Mouse (Mus musculus) heart, embryonic 10.5 days (tissue): ENCODE data around the gene C2cd4c. TPM values are rescaled to one million over a fixed set of nuclear protein-coding genes. Genes with fewer than 3 reads are reported as not detected.

Experiments used
- DNase-seq: peaks from one replicate; pipeline ENCODE4 v3.0.0-alpha.2; 2017; ENCODE audit warnings: low spot score
- H3K27ac ChIP-seq: fragments of 300-500 bp; sonication (generic); 2 replicates; pipeline ENCODE4 v1.5.1; 2016; ENCODE audit warnings: mild to moderate bottlenecking
- H3K27me3 ChIP-seq: fragments of 300-500 bp; sonication (generic); 2 replicates; pipeline ENCODE4 v1.6.1; 2016; ENCODE audit warnings: mild to moderate bottlenecking; ENCODE audit not compliant: poor library complexity, insufficient read depth, severe bottlenecking
- H3K36me3 ChIP-seq: fragments of 300-500 bp; sonication (generic); 2 replicates; pipeline ENCODE4 v1.6.1; 2016; ENCODE audit warnings: mild to moderate bottlenecking, moderate library complexity
- H3K4me1 ChIP-seq: fragments of 300-500 bp; sonication (generic); 2 replicates; pipeline ENCODE4 v1.6.1; 2016; ENCODE audit warnings: mild to moderate bottlenecking
- H3K4me3 ChIP-seq: fragments of 300-500 bp; sonication (generic); 2 replicates; pipeline ENCODE4 v1.5.1; 2016; ENCODE audit warnings: mild to moderate bottlenecking, moderate library complexity
- H3K9me3 ChIP-seq: fragments of 300-500 bp; sonication (generic); 2 replicates; pipeline ENCODE4 v1.6.1; 2016; ENCODE audit warnings: mild to moderate bottlenecking, moderate library complexity
- WGBS: fragments of 180-500 bp; shearing (Covaris S2); methylation state at CpG from one replicate; pipeline ENCODE4 v1.1.7; 2016; 5-methylcytosine and 5-hydroxymethylcytosine counted together
- polyA plus RNA-seq: library from polyadenylated mRNA; unstranded; fragments of >200 nt; fragmentation: Nextera tagmentation; extraction: Ambion mirVana; gene quantifications from 2 replicates; pipeline ENCODE4 v1.2.1, GENCODE M21; 2016

C2cd4c gene
- polyA plus RNA-seq, 1 experiment from 2014 or later = not detected

DNA sequence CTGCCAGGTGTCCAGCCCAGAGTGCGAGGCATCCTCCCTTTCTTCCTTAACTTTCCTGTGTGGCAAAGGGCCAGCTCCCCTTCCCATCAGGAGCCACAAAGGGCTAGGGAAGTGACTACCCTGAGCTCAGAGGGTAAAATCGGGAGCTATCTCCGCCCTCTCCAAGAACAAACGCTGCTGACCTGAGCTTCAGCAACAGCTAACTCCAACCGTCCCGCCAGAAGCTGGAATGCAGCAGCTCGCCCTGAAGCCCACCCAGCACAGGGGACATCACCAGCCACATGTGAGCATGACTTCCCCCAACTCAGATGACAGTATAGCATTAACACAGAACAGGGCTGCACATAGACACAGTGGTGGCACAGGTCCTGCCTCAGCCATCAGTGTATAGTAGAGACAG is 29.8 kb downstream of the C2cd4c start:
- no peaks in the 10 kb centered on the region for H3K9me3 ChIP-seq
- peak; percentile 73 for DNase-seq
- WGBS = 54% methylated on average over 7 of the region's 7 CpGs
- no peaks in the 10 kb centered on the region for H3K4me1 ChIP-seq
- H3K36me3 ChIP-seq = no peaks in the 10 kb centered on the region
- peaks cover 30% of the 10 kb centered on the region for H3K27me3 ChIP-seq
- H3K4me3 ChIP-seq = no peak overlapping the region
- no peak overlapping the region for H3K27ac ChIP-seq

GRCm38 (mm10) chr10:79581501-79581900 is 32.3 kb downstream of the C2cd4c start:
- Histone ChIP-seq H3K4me1 (no peaks in the 10 kb centered on the region), H3K4me3 (no peak overlapping the region), H3K27me3 (peaks cover 30% of the 10 kb centered on the region), H3K36me3 (no peaks in the 10 kb centered on the region), H3K9me3 (no peaks in the 10 kb centered on the region), H3K27ac (no peak overlapping the region)
- WGBS = 83% methylated on average over 8 of the region's 8 CpGs
- DNase-seq = peak; percentile 58

GRCm38 (mm10) chr10:79580811-79581210 is 33.0 kb downstream of the C2cd4c start:
- peaks cover 25% of the 10 kb centered on the region for H3K27me3 ChIP-seq
- H3K27ac ChIP-seq = no peak overlapping the region
- no peaks in the 10 kb centered on the region for H3K9me3 ChIP-seq
- no peaks in the 10 kb centered on the region for H3K36me3 ChIP-seq
- no peaks in the 10 kb centered on the region for H3K4me1 ChIP-seq
- 43% methylated on average over 6 of the region's 6 CpGs for WGBS
- H3K4me3 ChIP-seq = no peak overlapping the region
- DNase-seq = peak; percentile 70

DNA sequence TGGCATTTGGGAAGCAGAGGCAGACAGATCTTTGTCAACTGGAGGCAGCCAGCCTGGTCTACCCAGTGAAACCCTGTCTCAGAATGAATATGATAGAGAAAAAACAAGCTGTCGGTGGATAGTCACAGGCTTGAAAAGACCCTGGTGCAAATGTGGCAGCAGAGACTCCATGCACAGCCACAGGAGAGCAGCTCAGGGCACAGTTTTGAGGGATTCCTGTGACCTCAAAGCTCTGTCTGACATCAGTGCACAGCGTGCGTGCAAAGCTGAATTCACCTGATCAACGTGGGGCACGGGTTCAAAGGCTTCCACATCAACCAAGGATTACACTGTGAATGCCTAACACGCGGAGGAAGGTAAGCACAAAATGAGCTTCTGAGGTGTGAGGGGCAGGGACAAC is 33.5 kb downstream of the C2cd4c start:
- H3K27me3 ChIP-seq = peaks cover 23% of the 10 kb centered on the region
- H3K27ac ChIP-seq = no peak overlapping the region
- peak; percentile 69 for DNase-seq
- no peaks in the 10 kb centered on the region for H3K9me3 ChIP-seq
- no peak overlapping the region for H3K4me3 ChIP-seq
- no peaks in the 10 kb centered on the region for H3K4me1 ChIP-seq
- H3K36me3 ChIP-seq = no peaks in the 10 kb centered on the region
- 62% methylated on average over 7 of the region's 7 CpGs for WGBS

- no peaks in the 10 kb centered on the region for H3K4me1 ChIP-seq
- 77% methylated on average over 12 of the region's 12 CpGs for WGBS
- no peaks in the 10 kb centered on the region for H3K36me3 ChIP-seq
- DNase-seq = peak; percentile 58
- no peak overlapping the region for H3K27ac ChIP-seq
- no peaks in the 10 kb centered on the region for H3K9me3 ChIP-seq
- peaks cover 23% of the 10 kb centered on the region for H3K27me3 ChIP-seq
- H3K4me3 ChIP-seq = no peak overlapping the region
These were observed 34.0 kb downstream of the C2cd4c start for GRCm38 (mm10) chr10:79579781-79580180.

- Histone ChIP-seq H3K4me3 (no peak overlapping the region), H3K36me3 (no peaks in the 10 kb centered on the region), H3K27me3 (peaks cover 20% of the 10 kb centered on the region), H3K9me3 (no peaks in the 10 kb centered on the region), H3K27ac (no peak overlapping the region), H3K4me1 (no peaks in the 10 kb centered on the region)
- WGBS = 78% methylated on average over 7 of the region's 7 CpGs
- DNase-seq = peak; percentile 69
These were observed 34.9 kb downstream of the C2cd4c start for GRCm38 (mm10) chr10:79578891-79579290.

DNA sequence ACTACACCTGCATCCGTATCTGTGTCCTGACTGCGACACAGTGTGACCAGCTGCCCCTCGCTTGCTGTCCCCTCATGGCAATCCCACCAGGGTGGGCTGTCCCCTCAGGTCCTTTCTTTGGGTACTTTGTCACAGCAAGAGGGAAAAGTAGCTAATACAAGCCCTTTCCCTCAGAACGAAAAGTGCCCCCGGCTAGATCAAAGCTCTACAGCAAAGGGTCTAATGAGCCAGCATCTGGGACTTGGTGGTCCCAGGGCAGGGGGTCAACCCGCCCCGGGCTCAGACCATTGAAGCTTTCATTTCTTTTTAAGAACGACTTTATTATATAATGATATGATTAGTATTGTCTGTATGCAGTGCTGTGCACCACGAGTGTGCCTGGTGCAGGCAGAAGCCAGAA is 35.5 kb downstream of the C2cd4c start:
- no peaks in the 10 kb centered on the region for H3K4me1 ChIP-seq
- H3K9me3 ChIP-seq = no peaks in the 10 kb centered on the region
- H3K4me3 ChIP-seq = no peak overlapping the region
- H3K36me3 ChIP-seq = no peaks in the 10 kb centered on the region
- 73% methylated on average over 9 of the region's 9 CpGs for WGBS
- peak; percentile 55 for DNase-seq
- peaks cover 19% of the 10 kb centered on the region for H3K27me3 ChIP-seq
- H3K27ac ChIP-seq = no peak overlapping the region

GRCm38 (mm10) chr10:79577376-79577775 is 36.4 kb downstream of the C2cd4c start:
- no peak overlapping the region for H3K27ac ChIP-seq
- no peaks in the 10 kb centered on the region for H3K4me1 ChIP-seq
- H3K27me3 ChIP-seq = peaks cover 19% of the 10 kb centered on the region
- 72% methylated on average over 4 of the region's 4 CpGs for WGBS
- H3K9me3 ChIP-seq = no peaks in the 10 kb centered on the region
- no peaks in the 10 kb centered on the region for H3K36me3 ChIP-seq
- DNase-seq = peak; percentile 67
- no peak overlapping the region for H3K4me3 ChIP-seq

DNA sequence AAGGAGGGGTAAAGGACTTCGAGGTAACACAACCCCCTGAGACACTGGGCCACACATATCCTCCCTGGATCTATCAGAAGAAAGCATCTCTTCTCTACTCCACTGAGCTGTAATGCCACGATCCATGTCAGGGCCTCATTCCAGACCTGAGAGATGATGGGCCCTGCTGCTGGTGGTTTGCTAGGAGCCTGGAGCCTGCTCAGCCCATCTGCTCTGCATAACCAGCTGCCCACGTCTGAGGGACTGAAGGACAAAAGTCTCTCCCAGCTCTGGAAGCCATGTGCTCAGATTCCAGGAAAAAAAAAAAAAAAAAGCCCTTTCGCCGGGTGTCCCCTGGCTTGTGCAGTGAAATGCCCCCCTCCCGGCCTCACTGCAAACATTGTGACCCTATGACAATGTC is 38.1 kb downstream of the C2cd4c start:
- 76% methylated on average over 6 of the region's 6 CpGs for WGBS
- Histone ChIP-seq H3K27ac (no peak overlapping the region), H3K36me3 (no peaks in the 10 kb centered on the region), H3K4me1 (no peaks in the 10 kb centered on the region), H3K4me3 (no peak overlapping the region), H3K27me3 (peaks cover 19% of the 10 kb centered on the region), H3K9me3 (no peaks in the 10 kb centered on the region)
- DNase-seq = peak; percentile 63

DNA sequence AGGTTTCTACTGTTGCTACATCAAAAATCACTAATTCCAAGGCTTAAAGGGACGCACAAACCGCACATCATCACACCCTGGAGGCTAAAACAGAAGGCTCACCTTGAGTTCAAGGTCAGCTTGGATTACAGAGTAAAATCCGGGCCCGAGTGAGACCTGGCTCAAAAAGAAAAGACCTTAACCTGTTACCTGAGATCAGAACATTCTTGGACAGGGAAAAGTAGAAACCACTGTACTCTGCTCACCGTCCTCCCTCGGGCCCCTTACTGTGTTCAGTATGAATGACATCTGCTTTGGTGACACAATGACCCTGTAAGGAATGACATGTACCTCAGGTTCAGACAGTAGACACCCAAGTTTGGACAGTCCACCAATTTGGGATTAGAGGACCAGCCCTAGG is 39.0 kb downstream of the C2cd4c start:
- Histone ChIP-seq H3K4me3 (no peak overlapping the region), H3K27ac (no peak overlapping the region), H3K36me3 (no peaks in the 10 kb centered on the region), H3K4me1 (no peaks in the 10 kb centered on the region), H3K9me3 (no peaks in the 10 kb centered on the region), H3K27me3 (peaks cover 12% of the 10 kb centered on the region)
- 89% methylated on average over 6 of the region's 6 CpGs for WGBS
- DNase-seq = peak; percentile 63

- no peaks in the 10 kb centered on the region for H3K36me3 ChIP-seq
- DNase-seq = peak; percentile 61
- 83% methylated on average over 8 of the region's 8 CpGs for WGBS
- no peak overlapping the region for H3K4me3 ChIP-seq
- H3K4me1 ChIP-seq = no peaks in the 10 kb centered on the region
- no peaks in the 10 kb centered on the region for H3K9me3 ChIP-seq
- peaks cover 8% of the 10 kb centered on the region; the same call in 1 of the 2 replicates for H3K27me3 ChIP-seq
- H3K27ac ChIP-seq = no peak overlapping the region
These were observed 39.5 kb downstream of the C2cd4c start for GRCm38 (mm10) chr10:79574350-79574749.

DNA sequence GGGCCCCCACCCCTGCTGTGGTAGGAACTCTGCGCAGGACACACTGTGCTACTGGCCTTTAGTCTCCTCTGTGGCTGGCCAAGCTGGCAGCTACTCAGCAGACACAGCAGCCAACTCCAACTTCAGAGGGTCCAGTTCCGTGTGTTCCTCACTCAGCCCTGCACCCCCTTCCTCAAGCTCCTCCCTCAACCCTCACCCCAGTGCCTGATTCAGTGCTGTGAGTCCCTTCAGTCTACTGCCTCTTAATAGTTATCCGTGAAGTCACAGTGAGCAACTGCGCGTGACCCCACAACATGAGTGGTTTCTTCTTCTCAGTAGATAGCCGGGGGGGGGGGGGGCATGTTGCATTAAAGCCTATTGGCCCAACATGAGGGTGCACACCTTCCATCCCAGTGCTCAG is 40.2 kb downstream of the C2cd4c start:
- H3K27ac ChIP-seq = no peak overlapping the region
- peaks cover under 1% of the 10 kb centered on the region; the same call in 1 of the 2 replicates for H3K27me3 ChIP-seq
- no peaks in the 10 kb centered on the region for H3K4me1 ChIP-seq
- no peaks in the 10 kb centered on the region for H3K9me3 ChIP-seq
- DNase-seq = peak; percentile 65
- H3K4me3 ChIP-seq = no peak overlapping the region
- WGBS = 80% methylated on average over 6 of the region's 6 CpGs
- H3K36me3 ChIP-seq = no peaks in the 10 kb centered on the region

DNA sequence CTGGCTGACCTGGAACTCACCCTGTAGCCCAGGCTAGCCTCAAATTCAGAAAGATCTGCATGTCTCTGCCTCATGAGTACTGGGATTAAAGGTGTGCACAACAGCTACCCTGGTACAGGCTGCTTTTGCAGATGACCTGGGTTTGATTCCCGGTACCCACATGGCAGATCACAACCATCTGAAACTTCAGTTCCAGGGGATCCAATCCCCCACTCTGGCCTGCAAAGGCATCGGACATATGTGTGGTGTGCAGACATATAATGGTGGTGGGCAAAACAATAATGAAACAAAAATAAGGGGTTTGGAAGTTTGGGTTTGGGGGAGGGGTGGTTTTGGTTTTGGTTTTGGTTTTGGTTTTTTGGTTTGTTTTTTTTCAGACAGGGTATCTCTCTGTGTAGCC is 42.5 kb downstream of the C2cd4c start:
- DNase-seq = peak; percentile 27
- H3K9me3 ChIP-seq = no peaks in the 10 kb centered on the region
- H3K36me3 ChIP-seq = no peaks in the 10 kb centered on the region
- no peak overlapping the region for H3K27ac ChIP-seq
- H3K4me1 ChIP-seq = no peaks in the 10 kb centered on the region
- 86% methylated on average over 2 of the region's 2 CpGs for WGBS
- H3K4me3 ChIP-seq = no peak overlapping the region
- no peaks in the 10 kb centered on the region for H3K27me3 ChIP-seq

- Histone ChIP-seq H3K27ac (no peak overlapping the region), H3K36me3 (no peaks in the 10 kb centered on the region), H3K27me3 (no peaks in the 10 kb centered on the region), H3K4me3 (no peak overlapping the region), H3K9me3 (no peaks in the 10 kb centered on the region), H3K4me1 (no peaks in the 10 kb centered on the region)
- 84% methylated on average over 5 of the region's 5 CpGs for WGBS
- peak; percentile 58 for DNase-seq
These were observed 43.9 kb downstream of the C2cd4c start for GRCm38 (mm10) chr10:79569921-79570320.
